Mouse (Mus musculus): ENCODE data around the gene Ak1. TPM values are rescaled to one million over a fixed set of nuclear protein-coding genes. Genes with fewer than 3 reads are reported as not detected.

Ak1 gene
- 112 and 131 TPM in 2 replicates for polyA plus RNA-seq (2021; fragmentation: Nextera tagmentation)
- long read RNA-seq, experiment 1, transcript Ak1-202 (7 exons, 2,063 nt), result major isoform, 545 of 647 reads
- long read RNA-seq, experiment 1, transcript Ak1-201 (6 exons, 2,034 nt), result minor isoform, 5 of 647 reads
- long read RNA-seq, experiment 1, partial matches to known transcripts, result 69 of 647 reads
- long read RNA-seq, experiment 1, other reads (novel, unspliced or antisense), result 28 of 647 reads
- long read RNA-seq, experiment 2, transcript Ak1-202 (7 exons, 2,063 nt), result major isoform, 153 of 209 reads
- long read RNA-seq, experiment 2, partial matches to known transcripts, result 43 of 209 reads
- long read RNA-seq, experiment 2, other reads (novel, unspliced or antisense), result 13 of 209 reads

DNA sequence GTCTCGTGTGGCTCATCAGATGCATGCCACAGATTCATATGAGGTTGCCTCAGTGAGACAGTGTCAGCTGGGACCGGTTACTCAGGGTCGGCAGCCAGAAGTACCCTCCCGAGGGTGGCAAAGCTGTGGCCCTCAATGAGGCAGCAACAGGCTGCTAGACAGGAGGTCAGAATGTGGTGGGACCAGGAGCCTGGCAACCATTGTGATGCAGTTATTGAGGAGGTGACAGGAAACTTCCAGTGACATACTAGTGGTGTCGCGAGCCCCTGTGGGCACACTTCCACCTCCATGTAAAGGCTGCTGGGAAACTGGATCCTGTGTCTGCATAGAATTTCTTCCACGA lies at the start of gene Ak1:
TSS of gene Ak1 (plus strand) at position 242 of the 343 bp plus-strand sequence.

DNA sequence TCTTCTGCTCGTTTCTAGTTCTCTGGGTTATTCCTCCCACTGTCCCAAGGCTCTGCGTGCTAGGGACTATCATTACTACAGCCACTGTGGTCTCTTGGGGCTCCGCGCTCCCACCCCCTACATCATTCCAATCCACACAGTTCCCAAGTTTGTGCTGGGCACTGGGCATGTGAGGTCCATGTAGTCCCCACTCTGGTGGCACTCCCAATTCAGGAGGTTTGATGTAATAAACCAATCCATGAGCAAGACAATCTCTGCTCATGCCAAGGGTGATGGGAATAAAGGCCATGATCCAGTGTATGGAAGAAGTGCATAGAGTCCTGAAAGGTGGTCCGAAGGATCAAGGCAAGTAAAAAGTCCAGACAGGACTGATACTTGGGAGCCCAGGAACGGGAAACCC lies 47.1 kb upstream of the Ak1 start, which contains the start of gene Pip5kl1:
TSS of gene Pip5kl1 (plus strand) at position 301 of the 400 bp plus-strand sequence.

DNA sequence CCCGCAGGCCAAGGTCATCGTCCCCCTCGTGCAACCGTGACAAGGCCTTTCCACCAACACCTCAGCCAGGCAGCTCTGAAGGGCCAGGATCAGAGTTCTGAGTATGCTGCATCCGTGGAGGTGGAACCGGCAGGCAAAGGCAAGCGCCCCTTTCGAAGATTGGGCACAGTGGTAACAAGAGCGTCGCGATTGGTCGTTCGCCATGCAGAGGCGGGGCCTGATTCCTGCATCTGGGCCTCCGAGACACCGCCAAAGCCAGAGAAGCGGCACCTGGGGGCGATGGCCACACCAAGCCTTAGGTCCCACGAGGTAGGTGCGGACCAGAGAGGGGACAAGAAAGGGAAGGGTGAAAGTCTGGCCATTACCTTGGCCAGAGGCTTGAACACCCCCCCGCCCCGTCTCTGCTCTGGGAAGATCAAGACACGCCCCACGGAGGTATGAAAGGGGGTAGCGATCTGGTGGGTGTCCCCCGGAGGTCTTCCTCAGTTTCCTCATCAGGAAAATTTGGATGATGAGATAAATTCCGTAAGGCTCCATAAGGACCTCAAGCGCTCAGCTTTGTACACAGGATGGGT lies 45.9 kb upstream of the Ak1 start, which contains the start of gene 9430097D07Rik:
TSS of gene 9430097D07Rik (minus strand) at position 99 of the 575 bp plus-strand sequence.

DNA sequence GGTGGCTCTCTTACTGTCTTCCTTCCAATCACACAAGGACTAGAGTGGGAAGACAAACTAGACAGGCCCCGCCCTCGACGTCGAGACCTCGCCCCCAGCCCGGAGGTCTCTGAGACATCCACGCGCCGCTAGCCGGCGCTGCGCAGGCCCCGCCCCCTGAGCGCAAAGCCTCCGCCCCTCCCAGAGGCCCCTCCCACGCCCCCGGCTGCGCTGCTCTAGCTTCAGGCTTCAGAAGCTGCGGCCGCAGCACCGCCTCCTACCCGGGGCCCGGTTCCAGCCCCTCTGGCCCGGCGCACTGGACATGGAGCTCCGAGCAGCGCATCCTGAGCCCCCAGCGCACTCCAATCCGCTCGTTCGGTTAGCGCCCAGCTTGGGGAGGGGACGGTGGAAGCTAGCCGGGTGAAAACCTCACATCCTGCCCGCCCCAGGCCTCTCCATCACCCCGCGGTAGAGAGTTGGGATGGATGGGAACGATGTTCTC lies 34.6 kb upstream of the Ak1 start, which contains the start of gene St6galnac4:
TSS of gene St6galnac4 (plus strand) at position 225 of the 481 bp plus-strand sequence.

DNA sequence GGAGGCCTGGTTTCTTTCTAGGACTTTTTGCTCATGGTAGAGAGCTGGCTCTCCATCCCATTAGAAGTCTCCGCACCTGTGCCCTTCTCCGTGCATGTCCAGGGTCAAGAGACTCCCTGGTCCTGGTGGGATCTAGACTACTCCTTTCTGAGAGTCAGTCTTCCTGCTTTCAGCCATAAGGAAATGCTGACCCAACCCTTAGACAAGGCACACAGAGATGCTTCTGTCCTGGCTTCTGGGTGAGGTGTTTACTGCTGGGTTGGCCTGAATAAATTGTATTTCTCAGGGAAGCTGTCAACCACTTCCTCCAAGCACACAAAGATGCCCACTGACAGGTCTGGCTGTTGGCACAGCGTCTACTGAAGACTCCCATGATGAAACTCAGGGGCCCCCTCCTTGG lies 22.1 kb upstream of the Ak1 start, which contains the start of gene St6galnac6:
TSS of gene St6galnac6 (plus strand) at position 301 of the 400 bp plus-strand sequence.

DNA sequence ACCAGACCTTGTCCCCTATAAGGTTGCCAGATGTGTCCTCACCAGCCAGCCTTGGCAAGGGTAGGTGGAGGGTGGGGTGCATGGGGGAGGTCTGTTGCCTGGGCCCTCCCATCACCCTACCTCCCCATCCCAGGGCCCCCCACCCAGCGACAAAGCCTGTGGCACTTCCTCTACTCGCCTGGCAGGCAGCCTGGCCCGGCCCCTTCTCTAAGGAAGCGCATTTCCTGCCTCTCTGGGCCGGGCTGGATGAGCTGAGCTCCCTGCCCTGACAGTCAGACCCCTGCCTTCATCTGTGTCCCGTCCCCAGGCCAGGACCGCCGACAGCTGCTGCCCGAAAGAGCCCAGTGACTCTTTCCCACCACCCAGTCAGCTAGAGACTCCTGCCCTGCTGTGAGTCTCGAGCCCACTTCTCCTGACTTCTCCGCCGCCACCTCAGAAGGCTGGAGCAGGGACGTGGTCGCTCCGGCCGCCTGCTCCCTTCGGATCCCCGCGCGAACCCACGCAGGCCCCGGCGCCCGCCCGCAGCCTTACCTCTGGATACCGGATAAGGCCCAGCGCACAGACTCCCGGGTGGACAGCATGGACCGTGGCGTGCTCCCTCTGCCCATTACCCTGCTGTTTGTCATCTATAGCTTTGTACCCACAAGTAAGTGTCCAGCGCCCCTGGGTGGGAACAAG lies 25.0 kb downstream of the Ak1 start, which contains the start of gene Eng:
TSS of gene Eng (plus strand) at position 217 of the 678 bp plus-strand sequence.

Other genes with a start within 250 kb of the Ak1 start
- 1,229 and 1,329 TPM in 2 replicates for gene 1110008P14Rik, start 239.8 kb upstream of the Ak1 start, polyA plus RNA-seq (2021; fragmentation: Nextera tagmentation)
- 0.48 TPM in 1 of 2 replicates, not detected in the other for gene Lcn2, start 233.5 kb upstream of the Ak1 start, polyA plus RNA-seq (2021; fragmentation: Nextera tagmentation)
- 16.4 and 56.6 TPM in 2 replicates for gene Ptges2, start 225.9 kb upstream of the Ak1 start, polyA plus RNA-seq (2021; fragmentation: Nextera tagmentation)
- gene Naif1, start 171.3 kb upstream of the Ak1 start, polyA plus RNA-seq (2021; fragmentation: Nextera tagmentation), result 2.7 and 3.6 TPM in 2 replicates
- gene Slc25a25, start 170.3 kb upstream of the Ak1 start, polyA plus RNA-seq (2021; fragmentation: Nextera tagmentation), result 26.0 and 30.4 TPM in 2 replicates
- gene Fam102a, start 86.4 kb upstream of the Ak1 start, polyA plus RNA-seq (2021; fragmentation: Nextera tagmentation), result 11.8 and 47.4 TPM in 2 replicates
- gene Dpm2, start 50.9 kb upstream of the Ak1 start, polyA plus RNA-seq (2021; fragmentation: Nextera tagmentation), result 158 and 169 TPM in 2 replicates
- 1.8 and 2.5 TPM in 2 replicates for gene Pip5kl1, start 47.0 kb upstream of the Ak1 start, polyA plus RNA-seq (2021; fragmentation: Nextera tagmentation)
- 0.82 and 1.0 TPM in 2 replicates for gene 9430097D07Rik, start 46.1 kb upstream of the Ak1 start, polyA plus RNA-seq (2021; fragmentation: Nextera tagmentation)
- gene St6galnac4, start 34.7 kb upstream of the Ak1 start, polyA plus RNA-seq (2021; fragmentation: Nextera tagmentation), result 30.9 and 36.6 TPM in 2 replicates
- 13.3 and 40.6 TPM in 2 replicates for gene St6galnac6, start 22.0 kb upstream of the Ak1 start, polyA plus RNA-seq (2021; fragmentation: Nextera tagmentation)
- gene Eng, start 24.8 kb downstream of the Ak1 start, polyA plus RNA-seq (2021; fragmentation: Nextera tagmentation), result 10.8 and 14.2 TPM in 2 replicates
- 5.1 TPM in 2 replicates for gene Fpgs, start 82.4 kb downstream of the Ak1 start, polyA plus RNA-seq (2021; fragmentation: Nextera tagmentation)
- gene Cdk9, start 91.3 kb downstream of the Ak1 start, polyA plus RNA-seq (2021; fragmentation: Nextera tagmentation), result 12.2 and 25.6 TPM in 2 replicates
- 27.0 and 43.2 TPM in 2 replicates for gene Sh2d3c, start 99.3 kb downstream of the Ak1 start, polyA plus RNA-seq (2021; fragmentation: Nextera tagmentation)
- 0.85 and 1.3 TPM in 2 replicates for gene 6330409D20Rik, start 119.3 kb downstream of the Ak1 start, polyA plus RNA-seq (2021; fragmentation: Nextera tagmentation)
- 41.4 and 45.7 TPM in 2 replicates for gene Tor2a, start 135.5 kb downstream of the Ak1 start, polyA plus RNA-seq (2021; fragmentation: Nextera tagmentation)
- 0.25 and 0.26 TPM in 2 replicates for gene Ttc16, start 153.9 kb downstream of the Ak1 start, polyA plus RNA-seq (2021; fragmentation: Nextera tagmentation)
- gene Ptrh1, start 154.0 kb downstream of the Ak1 start, polyA plus RNA-seq (2021; fragmentation: Nextera tagmentation), result 8.6 and 10.8 TPM in 2 replicates
- gene Cfap157, start 162.7 kb downstream of the Ak1 start, polyA plus RNA-seq (2021; fragmentation: Nextera tagmentation), result 0.51 and 1.0 TPM in 2 replicates
- gene Stxbp1, start 225.5 kb downstream of the Ak1 start, polyA plus RNA-seq (2021; fragmentation: Nextera tagmentation), result 332 and 465 TPM in 2 replicates